Mouse (Mus musculus) kidney, postnatal 4 days (tissue): Measurements from ENCODE around the gene Tyrobp.

Source experiments
- DNase-seq, 2 experiments: peaks; one replicate each; pipeline ENCODE4 v3.0.0; 2021; ENCODE audit warnings: mixed read lengths in 2 of 2

Tyrobp gene

DNA sequence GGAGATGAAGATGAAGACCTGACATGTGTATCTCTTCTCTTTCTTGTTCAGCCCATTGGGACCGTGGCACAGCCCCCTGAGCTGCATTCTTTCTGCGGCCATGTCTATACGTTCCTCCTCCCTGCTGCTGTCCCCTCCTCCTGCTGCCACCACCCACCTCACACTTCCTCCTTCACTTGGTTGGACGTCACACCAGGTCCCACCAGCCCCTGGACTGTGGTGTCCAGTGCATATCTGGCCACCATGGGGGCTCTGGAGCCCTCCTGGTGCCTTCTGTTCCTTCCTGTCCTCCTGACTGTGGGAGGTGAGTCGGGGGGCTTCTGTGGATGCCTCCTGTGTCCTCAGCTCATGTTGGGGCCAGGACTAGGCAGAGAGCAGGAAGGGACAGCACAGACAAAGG lies at the start of gene Tyrobp:
Tyrobp (plus strand) TSS at position 165 of the 400 bp plus-strand sequence.
- no peak for DNase-seq

DNA sequence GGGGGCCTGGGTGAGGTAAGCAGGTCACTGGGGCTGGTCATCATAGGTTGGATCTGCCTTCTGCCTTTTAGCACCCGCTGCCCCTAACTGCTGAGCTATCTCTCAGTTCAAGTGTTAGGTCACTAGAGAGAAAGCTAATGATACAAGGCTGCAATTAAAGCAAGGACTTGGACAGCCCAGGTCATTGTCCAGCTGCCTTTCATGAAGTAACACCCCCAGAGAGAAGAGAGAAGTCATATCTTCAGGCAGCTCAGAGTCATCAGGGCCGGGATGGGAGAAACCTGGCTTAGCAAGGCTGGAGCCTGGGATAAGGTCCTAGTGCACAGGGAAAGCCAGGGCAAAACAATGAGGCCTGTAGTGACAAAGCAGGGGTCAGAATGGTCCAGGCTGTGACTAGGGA lies 46.1 kb upstream of the Tyrobp start:
- no peak for DNase-seq

DNA sequence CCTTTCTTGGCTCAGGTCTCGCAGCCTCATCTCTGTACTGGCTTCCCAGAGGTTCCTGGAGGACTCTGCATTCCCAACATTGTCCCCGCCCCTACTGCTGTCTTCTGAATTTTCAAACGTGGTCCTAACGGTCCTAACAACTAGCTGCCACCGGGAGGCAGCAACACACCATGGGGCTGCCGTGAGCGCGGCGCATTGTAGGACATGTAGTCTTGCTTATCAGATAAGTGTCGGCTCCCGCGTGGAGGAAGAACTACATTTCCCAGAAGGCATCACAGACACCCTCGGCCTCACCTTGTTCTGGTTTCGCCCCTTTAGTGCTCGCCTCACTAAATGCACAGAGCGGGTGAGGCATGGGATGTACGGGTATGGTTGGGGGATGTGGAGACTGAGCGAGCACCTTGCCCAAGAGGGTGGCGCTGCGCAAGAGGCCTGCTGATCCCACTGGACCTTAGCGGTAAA lies 40.0 kb upstream of the Tyrobp start:
- DNase-seq, result peak; percentile 90 to 95

DNA sequence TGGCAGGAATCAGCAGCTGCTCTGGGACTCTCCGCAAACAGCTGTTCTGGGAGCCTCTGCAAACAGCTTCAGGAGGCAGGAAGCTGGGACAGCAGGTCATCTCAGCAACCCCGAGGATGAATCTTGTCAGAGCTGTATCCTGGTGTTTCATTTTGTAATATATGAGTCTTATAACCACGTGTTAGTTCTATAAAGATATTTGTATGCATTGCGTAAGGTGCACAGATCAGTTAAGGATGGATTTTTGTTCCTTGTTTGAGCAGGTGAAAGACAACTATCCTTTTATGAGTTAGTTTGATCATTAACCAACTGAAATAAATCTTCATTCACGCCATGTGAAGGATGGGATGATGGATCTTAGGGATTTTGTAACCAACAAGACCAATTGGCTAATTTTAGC lies 33.5 kb upstream of the Tyrobp start:
- no peak for DNase-seq

DNA sequence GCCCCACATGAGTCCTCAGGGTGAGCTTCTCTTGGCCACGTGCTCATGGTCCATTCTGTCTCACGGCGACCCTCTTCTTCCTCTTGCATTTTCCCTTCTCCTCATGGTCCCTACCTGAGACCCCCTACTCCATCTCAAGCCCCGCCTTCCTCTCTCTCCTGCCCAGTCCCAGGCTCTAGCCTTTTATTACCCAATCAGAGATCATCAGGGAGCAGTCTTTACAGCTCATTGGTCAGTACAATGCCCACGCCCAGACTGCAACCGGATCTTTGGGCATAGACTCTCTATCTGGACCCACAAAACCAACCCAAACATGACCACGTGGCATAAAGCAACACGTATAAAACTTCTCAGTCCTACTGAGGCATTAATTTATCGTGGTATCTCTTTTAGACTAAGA lies 29.5 kb upstream of the Tyrobp start:
- no peak for DNase-seq

DNA sequence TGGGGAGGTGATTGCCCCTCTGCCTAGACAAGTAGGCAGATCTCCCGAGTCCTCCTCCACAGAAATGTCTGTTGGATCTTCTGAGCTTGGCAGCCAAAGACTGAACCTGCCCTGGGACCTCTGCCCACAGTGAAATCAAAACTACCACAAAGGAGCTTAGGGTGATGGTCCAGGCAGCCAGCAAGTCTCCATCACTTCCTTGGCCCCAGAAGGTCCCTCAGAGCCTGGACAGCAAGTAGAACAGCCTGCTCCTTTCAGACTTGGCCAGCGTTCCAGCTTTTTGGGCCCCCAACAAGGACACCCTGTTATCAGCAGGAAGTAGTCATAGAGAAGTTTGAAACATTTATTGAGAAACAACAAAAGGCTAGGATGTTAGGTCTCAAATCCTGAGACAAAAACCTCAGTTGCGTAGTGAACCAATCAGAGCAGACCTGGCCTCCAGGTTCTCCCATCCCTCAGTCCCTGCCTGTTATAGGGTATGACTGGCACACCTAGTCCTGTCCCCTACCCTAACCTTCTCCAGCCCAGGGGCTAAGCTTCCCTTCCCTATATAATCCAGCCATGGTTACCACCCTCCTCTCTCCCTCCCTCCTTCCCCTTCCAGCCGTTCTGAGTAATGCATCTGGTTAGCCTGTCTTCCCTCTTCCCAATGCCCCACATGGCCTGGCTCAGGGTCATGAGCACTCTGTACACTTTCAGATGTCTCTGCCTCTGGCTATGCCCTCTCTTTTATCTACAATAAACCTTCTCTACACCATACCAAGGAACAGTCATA lies 20.6 kb upstream of the Tyrobp start:
- DNase-seq, result peak; percentile 20 to 40

DNA sequence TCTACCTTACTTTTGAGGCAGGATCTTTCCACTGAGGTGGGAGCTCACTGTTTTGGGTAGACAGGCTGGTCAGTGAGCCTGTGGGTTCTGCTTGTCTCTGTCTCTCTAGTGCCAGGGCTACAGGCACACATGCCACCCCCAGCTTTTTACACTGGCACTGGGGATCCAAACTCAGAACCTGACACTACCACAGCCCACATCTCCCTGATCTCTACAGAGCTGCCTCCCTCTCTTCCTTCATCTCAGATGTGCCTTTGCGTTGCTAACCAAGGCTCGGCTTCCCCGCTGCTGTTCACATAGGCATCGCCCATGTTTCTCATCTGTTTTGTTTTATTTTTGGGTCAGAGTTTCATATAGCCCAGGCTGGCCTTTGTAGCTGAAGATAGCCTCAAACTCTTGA lies 19.9 kb upstream of the Tyrobp start:
- DNase-seq, result no peak

DNA sequence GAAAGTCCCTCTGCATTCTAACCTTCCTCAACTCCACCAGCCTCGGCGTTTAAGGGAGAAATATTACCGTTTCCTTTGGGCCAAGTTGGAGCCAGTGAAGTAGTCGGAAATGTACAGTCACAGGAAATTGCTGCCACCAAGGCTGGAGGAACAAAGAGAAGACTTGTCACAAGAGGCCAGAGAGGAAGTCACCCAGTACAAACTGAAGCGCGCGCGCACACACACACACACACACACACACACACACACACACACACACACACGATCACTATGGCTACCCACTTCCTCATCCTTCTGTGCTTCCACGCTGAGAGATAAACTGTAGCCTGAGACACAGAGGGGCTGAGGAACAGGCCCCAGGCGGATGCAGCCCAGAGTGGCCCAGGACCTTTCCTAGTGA lies 19.2 kb upstream of the Tyrobp start:
- peak; percentile 35 to 52 for DNase-seq

DNA sequence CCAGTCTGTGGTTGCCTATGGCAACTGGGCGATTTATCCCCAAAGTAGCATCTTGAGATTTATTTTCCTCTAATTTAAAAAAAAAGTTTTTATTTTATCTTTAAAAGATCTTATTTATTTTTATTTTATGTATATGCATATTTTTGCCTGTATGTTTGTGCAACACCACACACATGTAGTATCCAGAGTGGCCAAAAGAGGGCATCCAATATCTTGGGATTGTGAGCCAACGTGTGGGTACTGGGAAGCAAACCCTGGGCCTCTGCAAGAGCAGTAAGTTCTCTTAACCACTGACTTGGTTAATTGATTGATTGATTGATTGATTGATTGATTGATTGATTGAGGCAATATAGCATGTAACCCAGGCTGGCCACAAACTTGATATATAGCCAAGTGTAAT lies 18.7 kb upstream of the Tyrobp start:
- no peak for DNase-seq

DNA sequence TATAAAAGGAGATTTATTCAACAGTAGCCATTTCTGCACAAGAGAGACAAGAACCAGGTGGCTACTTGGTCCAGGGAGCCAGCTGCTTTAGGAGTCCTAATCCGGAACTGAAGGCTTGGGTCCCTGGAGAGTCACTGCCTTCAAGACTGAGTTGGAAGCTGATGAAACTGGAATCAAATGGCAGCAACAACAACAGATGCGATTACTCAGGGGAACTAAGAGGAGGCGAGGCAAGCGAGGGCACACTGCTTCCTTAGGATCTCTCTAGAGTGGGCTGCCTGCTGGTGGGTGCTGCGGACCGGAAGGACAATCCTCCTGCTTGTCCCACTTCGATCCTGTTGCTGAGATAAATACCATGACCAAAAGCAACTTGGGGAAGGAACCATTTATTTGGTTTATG lies 13.9 kb upstream of the Tyrobp start:
- DNase-seq, result peak; percentile 14 to 38

DNA sequence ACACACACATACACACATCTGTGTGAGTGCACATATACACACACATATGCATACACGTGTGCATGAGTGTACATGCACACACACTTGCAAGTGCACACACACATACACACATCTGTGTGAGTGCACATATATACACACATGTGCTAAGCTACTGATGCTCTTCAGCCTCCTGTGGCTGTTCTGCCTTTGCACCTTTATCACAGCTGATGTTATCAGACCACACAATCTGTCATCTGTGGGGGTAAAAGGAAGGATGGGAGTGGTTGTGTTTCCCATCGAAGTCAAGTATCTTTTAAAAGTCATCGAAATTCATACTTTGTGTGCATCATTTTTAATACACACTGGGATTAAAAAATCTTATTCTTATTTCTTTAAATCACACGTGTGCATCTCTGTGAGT lies 11.2 kb upstream of the Tyrobp start:
- no peak for DNase-seq

DNA sequence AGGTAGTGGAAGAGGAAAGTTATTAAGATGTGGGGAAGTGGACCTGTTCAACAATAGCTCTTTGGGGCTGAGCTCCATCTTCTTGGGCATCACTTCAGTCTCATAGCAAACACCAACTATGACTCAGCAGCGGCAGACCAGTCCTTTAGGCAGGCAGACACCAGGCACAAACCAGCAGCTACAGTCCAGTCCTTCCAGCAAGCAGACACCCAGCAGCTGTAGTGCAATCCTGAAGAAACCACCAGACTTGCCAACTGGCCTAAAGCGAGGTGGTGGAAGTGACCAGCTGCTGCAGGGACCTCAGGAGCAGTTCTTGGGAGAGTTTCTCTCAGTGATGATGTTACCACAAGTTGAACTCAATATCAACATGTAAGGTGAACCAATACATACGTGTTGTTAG lies 4.9 kb upstream of the Tyrobp start:
- DNase-seq, result no peak

DNA sequence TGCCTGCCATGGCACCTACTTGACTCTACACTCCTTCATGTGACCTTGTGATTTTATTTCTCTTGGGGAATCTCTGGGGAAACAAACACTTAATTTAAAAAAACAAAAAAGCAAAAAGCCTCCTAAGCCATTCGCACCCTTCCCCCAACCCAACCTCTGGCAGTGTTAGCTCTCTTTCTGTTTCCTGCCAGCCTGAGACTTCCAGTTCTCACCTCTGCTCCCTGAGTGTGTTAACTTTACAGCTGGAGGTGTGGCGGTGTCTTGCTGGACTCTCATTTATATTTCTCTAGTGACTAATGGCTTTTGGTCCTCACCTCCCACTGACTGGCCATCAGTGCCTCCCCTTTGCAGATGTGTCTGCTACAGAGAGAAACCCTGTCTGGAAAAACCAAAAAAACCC lies 3.8 kb upstream of the Tyrobp start:
- no peak for DNase-seq

DNA sequence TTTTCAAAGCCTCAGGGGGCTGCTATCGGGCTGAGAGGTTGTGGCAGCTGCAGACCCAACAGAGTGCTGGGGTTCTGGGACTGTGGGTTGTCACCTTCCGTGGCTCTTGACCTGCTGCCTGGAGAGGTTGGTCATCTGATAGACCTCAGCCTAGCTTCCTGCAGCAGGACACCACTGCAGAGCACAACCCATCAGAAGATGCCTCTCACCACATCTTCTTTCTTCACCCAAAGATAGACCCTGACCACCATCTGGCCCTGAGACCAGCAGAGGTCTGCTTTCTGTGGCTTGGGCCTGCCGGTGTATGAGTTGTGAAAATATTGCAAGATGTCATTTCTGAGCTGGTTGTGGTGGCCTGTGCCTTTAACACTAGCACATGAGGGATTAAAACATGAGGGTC lies 2.5 kb upstream of the Tyrobp start:
- DNase-seq, result no peak

DNA sequence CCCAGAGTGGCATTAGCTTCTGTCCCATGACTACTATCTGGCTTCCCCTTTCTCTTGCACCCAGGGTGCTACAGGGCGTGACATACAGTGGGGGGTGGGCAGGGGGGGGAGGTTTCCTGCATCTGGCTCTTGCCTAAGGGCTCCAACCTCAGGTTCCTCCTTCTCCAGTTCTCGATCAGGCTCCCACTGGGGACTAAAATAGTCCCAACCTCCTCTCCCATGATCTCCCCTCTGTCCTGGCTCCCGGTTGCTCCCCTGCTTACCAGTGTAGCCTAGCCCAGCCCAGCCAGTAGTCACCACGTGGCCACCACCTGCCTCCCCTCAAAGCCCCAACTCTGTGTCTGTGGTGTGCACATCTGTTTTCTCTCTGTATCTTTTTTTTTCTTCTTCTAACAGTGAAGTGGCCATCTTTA lies 819 bp upstream of the Tyrobp start:
- DNase-seq, result no peak

DNA sequence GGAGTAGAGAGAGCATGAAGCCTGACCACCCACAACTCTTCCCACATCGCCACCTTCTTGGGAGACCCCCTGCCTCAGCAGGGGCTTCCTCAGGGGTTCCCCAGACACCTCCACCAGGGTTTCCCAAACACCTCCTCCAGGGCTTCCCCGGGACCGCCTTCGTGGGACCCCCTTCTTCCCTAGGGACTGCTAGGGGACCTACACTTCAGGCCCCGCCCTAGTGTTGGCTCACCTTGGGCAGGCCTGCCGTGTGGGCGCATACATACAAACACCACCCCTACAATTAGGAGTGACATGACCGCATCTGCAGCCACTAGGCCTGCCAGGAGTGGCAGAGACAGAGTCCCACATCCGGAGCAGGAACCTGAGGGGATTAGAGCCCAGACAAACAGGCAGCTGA lies 4.3 kb downstream of the Tyrobp start:
- DNase-seq, result no peak

DNA sequence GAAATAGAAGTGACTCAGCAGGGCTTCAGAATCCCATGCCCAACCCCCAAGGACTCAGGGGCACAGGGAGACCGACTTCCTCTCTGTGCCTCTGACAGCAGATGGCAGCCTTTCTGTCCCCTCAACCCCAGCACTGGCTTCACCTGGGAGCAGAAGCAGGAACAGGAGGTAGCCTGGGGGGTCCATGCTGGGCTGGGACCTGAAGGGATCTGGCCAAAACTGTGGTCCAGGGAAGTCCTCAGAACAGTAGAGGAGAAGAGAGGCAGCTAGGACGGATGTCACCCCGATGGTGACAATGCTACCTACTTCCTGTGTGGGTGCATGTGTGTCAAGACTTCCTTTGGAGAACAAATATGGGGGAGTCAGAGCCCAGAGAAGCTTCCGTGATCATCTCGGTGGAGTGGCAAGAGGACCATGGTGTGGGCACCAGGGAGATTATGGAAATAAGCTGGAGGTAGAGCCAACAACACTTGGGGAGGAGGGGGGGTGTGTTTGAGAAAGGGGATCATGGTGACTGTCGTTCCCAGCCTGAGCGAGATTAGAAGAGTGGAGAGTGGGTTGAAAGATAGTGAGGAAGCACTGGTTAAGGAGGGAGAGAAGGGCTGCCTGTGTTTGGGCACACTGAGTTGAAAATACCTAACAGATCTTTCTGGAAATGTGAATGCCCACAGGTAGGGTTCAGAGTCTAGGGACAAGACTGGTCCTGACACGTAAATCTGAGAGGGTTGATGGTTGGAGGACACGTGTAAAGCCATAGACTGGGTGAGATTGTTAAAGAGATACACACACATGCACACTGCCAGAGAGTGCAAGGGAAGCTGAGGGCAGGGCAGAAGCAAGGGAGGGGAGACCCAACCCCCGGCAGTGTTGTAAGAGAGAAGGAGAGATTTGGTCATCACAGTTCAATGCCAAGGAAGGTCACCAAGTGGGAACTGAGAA lies 6.3 kb downstream of the Tyrobp start, which contains the start of gene Hcst:
Hcst (minus strand) TSS at position 294 of the 939 bp plus-strand sequence.
- DNase-seq, result no peak

DNA sequence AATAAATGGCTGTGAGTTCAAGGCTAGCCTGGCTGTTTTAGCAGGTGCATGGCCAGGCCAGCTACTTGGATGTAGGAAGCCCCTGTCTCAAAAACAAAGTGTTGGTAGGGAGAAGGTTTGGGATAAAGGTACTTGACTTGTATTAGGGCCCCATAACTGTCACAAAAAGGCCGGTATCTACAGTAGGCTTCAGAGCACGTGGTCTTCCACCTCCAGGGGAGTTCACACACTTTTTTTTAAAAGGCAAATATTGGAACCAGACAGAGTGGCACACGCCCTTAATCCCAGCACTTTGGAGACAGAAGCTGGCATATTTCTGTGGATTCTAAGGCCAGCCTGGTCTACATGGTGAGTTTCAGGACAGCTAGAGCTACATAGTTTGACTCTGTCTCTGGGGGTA lies 7.1 kb downstream of the Tyrobp start:
- no peak for DNase-seq

DNA sequence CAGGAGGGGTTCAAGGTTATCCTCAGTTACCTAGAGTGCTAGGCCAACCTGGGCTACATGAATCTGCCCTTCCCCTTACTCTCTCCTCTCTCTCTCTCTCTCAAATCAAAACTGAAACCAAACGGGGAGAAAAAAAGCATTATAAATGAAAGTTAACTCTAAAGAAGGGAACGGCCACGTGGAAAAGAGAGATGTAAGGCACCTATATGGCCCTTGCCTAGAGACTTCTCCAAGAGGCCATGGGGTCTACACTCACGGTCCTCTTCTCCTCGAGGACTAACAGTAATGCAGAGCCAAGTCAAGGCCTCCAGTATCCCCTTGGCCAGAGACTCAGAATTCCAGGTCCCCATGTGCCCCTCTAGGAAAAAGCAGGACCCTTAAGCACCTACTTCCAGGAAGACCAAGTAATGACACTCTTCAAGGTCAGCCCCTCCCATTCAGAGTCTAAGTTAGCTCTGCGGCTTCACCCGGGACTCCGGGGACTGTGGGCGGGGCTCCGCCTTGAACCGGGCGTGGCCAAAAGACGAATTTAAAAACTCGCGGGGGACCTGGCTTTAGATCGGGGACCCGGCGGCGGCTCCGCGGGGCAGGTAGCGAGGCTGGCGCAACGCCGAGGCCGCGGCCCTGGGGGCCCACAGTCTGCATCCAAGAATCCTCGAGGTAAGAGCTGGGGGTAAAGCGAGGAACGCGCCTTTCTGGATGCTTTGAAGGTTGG lies 7.8 kb downstream of the Tyrobp start, which contains the start of gene Nfkbid:
Nfkbid (plus strand) TSS at position 558 of the 715 bp plus-strand sequence.
- DNase-seq, result peak; percentile 69 to 77

DNA sequence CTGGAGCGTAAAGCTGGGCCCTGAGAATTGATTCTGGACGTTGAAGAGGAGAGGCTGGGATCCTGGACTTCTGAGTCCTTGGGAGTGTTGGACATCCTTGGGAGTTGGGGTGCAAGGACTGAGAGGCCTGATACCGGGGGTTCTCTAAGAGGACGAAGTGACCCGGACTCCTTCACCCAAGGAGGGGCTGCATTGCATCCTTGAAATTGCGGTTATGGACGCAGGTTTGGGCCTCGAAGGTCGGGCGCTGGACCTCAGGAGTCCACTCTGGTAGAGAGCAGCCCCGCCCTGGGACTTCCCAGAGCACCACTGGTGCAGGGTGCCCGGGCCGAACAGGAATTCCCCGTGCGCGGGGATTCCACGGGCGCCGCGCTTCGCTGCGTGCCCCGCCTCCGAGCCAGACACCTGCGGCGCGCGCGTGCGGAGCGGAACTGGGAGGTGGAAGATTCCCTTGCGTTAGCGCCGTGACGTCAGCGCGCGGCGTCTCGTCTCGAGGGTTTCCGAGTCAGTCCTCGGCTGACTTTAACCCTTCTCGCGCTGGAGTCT lies 8.4 kb downstream of the Tyrobp start:
- peak; percentile 91 to 94 for DNase-seq

DNA sequence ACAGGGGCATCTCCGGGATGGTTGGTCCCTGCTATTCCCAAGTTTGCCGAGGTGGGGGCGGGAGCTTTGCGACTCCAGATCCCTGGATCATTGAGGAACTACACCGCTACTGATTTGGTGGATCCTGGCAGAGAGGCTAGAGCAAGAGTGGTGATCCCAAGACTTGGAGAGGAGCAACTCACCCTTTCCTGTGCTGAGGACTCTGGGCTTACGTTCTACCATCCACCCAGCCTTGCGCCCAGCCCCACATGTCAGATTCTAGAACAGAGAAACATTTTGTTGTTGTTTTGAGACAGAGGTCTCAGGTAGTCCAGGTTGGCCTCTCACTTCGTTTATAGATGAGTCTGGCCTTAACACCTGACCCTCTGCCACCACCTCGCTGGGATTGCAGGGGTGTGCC lies 9.0 kb downstream of the Tyrobp start:
- DNase-seq, result no peak

DNA sequence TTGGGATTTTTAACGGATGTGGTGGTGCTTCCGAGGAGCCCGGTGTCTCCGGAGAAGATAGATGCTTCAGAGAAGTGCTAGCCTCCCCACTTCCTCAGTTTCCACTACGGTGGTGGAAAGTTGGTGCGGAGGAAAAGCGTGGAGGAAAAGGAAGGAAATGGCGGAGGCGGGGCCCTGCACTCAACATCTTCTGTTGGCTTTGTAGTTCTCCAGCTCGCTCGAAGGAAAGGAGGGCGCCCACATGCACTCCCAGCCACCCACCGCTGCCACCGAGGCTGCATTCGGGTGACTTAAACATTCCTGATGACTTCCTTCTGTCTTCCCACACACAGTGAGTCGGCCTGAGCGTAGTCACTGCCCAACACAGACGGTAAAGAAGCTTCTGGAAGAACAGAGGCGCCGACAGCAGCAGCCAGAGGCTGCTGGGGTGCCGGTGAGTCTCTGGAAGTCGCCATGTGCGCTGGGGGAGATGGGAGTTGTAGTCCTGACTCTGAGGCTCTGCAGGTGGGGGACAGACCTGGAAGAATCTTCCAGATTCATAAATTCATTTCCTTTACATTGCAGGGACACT lies 9.6 kb downstream of the Tyrobp start:
- peak; percentile 31 to 46 for DNase-seq
